Mouse (Mus musculus): ENCODE measurements around the gene Dlgap3.

The Dlgap3 gene

DNA sequence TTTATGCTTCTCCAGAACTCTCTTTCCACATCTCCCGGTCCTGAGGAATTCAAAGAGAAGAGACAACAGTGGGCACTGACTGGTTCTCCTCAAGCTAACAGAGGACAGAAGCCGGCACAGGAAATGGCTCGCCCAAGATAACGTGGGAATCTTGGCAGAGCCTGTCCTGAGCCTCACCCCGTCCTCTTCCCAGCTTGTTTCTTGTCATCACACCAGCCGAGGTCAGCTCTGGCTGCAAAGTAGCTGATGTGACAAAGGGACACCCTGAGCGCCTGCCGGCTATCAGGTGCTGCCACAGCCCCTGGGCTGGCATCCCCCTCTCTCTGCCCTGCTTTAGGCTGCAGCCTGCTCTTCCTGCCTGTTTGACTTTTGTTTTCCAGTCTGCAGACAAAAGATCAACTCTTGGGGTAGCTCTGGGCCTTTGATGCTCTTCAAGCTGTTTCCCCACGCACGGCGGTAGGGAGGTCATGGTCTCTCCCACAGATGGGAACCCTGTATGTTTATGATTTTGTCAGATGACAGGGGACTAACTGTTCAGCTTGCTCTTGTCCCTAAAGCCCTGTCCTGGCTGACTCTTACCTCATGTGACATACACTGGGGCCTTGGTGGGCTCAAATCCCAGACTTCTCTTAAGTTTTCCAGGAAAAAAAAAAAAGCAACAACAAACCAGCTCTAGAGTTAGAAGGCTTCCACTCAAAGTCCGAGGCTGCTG lies 89.3 kb downstream of the Dlgap3 start:
- DNase-seq (ENCODE audit: extremely low read depth, low read depth): no peak

DNA sequence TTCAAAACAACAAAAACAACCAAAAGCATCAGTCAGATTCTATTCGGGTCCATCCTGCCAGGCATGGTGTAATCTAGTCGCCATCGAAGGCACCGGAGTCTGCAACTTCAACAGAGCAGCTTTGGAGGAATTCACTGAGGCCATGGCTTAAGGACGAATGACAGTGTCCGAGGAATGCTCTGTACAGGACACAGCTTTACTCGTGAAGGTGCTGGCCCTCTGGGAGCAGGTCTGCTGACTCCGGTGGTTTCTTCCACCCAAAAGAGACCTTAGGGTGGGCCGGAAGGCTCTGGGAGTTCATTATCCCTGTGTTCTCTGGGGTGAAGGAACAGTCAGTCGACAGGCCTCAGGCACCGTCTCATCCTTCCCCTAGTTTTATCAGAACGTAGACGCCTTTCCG lies 92.6 kb downstream of the Dlgap3 start:
- no peak for DNase-seq (ENCODE audit: extremely low read depth, low read depth)

DNA sequence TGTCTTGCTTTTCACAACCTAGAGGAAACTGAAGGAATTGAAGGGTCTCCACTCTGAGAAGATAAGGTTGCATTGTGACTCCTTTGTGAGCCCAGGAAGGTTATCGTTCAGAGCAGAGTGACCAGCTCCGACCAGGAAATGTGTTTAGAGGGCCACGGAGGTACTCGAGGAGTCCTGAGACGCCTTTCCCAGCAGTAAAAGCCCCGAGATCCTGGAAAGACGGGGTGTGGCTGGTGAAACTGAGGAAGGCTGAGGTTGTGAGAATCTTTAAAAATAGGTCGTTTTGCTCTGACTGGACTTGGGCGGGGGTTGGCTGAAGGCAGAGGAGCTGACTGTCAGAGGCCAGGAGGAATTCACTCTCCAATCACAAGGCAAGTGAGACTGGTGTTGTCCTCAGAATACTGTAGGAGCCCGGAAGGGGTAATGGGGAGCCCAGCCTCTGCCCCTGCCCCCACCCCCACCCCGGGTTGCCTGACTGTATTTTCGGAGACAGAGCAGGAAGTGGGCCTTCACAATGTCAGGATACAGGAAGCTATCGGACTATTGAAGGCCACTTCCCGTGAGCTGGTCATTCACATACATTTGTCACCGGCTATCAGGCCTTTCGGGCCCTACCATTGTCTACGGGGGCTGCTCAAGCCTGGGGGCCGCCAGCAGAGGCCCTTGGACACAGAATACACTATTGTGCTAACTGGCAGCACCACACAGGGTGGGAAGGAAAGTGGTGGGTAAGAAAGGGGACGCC lies 94.6 kb downstream of the Dlgap3 start:
- no peak for DNase-seq (ENCODE audit: extremely low read depth, low read depth)

DNA sequence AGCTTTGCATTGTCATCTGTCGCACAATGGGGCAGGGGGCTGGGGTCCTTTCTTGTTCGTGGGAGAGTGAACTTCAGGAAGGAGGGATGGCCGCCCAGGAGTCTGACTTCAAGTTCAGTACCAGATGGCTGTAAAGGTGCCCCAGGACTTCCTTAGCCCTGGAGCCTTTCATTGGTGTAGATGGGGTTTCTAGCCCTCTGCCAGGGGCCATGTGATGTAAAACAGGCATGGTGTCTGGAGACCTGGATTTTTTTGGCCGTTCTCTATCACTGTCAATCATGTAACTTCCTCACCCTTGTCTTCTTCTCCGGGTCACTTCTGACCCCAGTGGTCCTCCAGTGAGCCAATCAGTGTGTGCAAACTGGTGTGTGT lies 95.2 kb downstream of the Dlgap3 start:
- DNase-seq (ENCODE audit: extremely low read depth, low read depth): no peak

DNA sequence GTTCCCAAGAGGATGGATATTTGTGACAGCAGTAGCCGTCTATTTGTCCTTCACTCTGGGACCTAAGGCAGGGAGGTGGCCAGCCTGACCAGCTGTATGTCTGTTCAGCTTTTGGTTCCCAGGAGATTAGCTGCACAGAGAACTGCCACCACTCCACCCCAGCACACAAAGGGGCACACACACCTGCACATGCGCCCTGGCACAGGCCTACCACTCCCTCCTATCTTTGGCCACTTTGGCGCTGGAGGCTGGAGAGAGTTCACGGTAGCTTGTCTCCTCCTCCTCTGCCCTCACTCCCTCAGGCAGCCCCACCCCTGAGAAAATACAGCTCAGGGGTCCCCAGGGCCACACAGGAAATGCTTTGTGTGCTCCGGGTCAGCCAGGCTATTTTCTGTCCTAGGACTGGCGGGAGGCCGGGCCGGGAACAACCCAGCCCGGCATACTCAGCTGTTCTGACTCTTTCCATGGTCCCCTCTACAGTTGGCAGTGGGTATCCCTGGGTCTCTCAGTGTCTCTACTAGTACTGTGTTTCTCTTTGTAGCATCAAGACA lies 109.5 kb downstream of the Dlgap3 start:
- DNase-seq (ENCODE audit: extremely low read depth, low read depth): no peak

DNA sequence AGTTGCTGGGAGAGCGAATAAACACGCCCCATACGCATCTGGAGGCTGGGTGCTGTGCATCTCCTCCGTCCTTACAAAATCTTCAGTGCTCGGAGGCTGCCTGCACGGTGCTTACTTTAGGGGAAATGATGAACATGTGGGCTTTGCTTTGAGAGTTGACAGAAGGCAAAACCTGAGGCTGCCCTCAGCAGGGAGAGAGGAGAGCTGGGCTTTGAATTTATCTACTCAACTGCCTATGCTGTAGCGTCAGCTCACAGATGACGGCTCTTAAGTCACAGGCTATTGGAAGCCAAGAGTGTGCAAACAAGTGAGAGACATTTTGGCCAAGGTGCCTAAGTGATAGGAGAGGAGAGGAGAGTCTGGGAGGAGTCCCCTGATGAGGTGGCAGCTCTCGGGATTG lies 110.2 kb downstream of the Dlgap3 start:
- DNase-seq (ENCODE audit: extremely low read depth, low read depth): no peak

All from MEL-GATA-1-ER (cell line).